Mouse (Mus musculus) common myeloid progenitor, adult 5-6 weeks (primary cell): ENCODE data around the gene Chd2. TPM values are rescaled to one million over a fixed set of nuclear protein-coding genes. Genes with fewer than 3 reads are reported as not detected.
"Not testable (repeated sequence)": the region's sequence is repeated elsewhere in the genome, so short reads cannot be mapped to it uniquely, and the experiment has no call there.

Experiments
- ATAC-seq: replicated peaks from 2 replicates; pipeline ENCODE4 v1.8.0; 2016; ENCODE audit warnings: low read depth, mild to moderate bottlenecking, moderate TSS enrichment, inconsistent platforms; ENCODE audit not compliant: poor library complexity, severe bottlenecking
- total RNA-seq: library from RNA; stranded (forward); fragments of 200-1000, 187-1606 nt; gene quantifications from 2 replicates; pipeline ENCODE4 v1.2.3, GENCODE M21; 2017

Chd2 gene
- total RNA-seq, 1 experiment from 2014 or later: 184 TPM

DNA sequence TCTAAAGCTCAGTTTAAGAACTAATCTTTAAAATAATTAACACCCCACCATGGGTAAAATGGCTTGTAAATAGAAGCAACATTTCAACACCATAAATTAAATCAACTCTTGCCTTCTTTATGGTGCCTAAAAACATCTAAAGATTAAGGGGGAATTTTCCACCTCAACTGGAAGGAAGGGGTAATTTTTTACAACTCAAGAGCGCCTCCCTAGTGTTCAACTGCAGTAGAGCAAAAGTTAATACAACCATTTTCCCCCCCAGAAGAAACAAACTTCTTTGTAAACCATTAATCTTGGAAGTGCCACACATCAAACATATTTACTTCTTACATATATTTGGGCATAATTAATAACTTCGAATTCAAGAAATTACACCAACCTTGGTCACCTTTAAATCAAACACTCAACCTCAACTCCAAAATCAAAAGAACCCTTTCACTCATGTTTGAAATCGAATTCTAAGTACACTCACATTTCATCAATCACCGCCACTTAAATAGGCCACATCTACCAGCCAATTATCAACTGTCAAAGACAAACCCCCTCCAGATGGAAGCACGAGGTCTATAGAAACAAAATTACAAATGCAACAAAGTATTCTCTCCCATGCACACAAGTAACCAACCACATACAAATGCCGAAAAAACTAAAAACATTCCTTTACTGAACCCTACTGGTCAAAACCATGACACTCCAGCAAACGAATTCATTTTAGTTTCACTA, 662 bp upstream of the Chd2 start:
- ATAC-seq: no peak

DNA sequence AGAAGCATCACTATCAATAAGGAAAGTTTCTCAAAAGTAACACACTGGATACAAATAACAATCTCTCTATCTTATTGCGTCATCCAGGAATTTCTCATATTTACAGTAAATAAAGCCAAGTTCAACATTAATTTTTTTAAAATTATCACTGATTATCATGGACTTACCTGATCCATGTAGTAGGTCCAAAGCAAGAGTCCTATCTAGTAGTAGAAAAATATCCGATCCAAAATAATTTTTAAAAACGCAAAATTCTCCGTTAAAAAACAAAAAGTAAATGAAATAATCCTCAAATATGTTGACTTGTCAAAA, 595 bp downstream of the Chd2 start:
- ATAC-seq: no peak

GRCm38 (mm10) chr7:73540202-73541078, 1.2 kb downstream of the Chd2 start:
- ATAC-seq: no peak

DNA sequence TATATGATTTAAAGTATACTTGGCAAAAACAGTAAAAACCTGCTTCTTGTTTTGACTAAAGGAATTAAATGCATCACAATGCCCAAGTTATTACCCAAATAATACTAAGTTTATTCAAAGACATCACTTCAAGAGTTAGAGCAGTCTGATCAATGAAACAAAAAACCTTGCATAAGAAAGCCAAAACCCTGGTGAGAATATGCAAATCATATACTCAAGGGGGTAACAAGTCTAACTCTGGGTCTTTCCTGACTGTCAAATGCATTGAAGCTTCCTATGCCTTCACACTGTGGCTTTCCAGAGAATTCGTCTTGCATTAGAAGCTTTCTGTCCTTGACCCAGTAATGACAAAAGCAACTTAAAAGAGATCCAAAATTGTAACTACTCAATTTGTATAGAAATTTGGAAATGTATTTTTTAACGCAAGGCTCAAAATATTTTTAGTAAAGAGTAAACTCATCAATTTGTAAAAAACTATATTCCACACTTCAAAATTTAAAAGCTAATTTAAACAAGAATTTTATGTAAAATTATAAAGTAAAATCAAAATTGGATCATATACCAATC, 2.4 kb downstream of the Chd2 start:
- ATAC-seq: no peak

DNA sequence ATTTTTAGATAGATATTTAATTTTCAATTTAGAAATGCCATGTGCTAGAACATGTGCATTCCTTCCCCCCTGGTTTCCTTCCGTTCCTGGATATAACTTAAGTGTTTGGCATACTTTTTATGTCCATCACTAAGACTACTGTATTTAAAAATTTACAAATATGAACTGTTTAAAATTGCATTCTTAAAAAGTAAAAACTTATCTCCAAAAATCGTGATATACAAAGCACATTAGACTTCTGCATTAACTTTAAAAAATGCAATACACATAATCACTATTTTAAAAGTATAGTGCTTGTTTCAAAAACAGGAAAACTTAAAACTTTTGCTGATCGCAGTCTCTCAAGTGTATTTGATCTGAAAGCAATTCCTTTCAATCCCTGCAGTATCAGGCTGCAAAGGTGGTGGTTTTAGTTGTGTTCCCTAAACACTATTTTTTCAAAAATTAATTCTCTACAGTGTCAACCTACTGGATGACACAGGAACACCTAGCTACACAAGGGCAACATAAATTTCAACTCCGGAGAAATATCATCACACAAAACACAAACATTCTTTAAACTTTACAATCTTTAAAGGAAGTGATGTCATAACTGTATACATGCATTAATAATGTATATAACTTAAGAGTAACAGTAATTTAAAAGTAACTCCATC, 3.1 kb downstream of the Chd2 start:
- no peak for ATAC-seq

GRCm38 (mm10) chr7:73537634-73538423, 3.8 kb downstream of the Chd2 start:
- ATAC-seq: peak; percentile 89

DNA sequence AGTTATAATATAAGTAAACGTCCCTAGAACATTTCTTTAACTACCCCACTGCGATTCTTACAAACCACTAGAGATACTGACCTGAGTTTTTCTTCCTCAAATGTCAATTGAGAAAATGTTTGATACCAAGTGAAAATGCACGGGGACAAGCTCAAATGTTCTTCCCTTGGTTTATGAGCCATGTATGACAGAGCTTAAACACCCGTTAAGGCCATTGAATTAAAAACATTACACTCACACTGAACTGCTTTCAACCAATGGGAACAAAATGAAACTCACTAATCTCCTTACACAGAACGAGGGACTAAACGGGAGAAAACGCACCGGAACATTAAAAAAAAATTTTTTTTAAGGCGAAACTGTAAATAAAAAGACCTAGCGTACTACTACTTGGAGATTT, 4.4 kb downstream of the Chd2 start:
- peak; percentile 1; the same call in 1 of the 2 replicates for ATAC-seq

DNA sequence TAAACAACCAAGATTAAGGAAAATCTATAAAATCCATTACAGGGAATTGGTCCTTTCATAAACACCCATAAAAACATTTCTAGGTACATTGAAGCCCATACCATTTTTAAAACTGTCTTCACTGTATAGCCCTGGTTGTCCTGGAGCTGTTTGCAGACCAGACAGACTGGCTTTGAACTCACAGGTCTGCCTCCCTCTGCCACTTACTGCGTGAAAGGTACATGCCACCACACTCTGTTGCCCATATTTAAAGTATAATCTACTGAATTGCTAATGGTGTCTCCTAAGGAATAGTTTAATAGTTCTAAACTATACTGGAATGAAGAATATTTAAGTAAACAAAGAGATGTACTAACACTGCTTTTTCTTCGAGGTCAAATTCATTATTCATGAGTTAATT, 5.1 kb downstream of the Chd2 start:
- ATAC-seq: no peak

DNA sequence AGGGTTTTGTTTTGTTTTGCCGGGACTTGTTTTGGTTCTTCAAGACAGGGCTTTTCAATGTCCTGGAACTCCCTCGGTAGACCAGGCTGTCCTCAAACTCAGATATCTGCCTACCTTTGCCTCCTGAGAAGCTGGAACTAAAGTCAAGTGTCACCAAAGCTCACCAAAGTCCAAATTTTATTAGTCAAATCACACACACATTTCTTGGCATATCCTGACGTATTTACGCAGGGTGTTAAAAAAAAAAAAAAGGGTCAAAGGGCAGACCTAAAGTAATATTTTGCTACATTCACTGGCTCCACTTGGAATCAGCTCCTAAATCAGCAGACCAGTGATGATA, 5.8 kb downstream of the Chd2 start:
- ATAC-seq: no peak

- no peak for ATAC-seq
Measured at GRCm38 (mm10) chr7:73534937-73535860, 6.4 kb downstream of the Chd2 start.

DNA sequence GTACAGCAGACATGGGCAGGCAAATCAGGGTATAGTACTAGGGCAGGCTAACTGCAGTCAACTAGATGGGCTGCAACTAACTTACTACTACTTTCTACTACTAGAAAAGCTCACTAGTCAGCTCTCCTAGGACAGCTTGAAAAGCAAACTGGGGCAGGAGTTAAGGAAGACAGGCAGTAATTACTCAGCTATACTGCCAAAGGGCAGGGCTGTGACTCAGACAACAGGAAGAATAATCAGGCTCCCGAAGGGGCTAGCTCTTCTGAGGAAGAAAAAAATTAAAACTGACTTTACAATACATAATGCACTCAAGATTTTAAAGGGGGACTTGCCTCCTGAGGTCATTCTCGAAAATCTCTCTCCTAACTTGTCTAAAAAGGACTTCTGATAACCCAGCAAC, 8.2 kb downstream of the Chd2 start:
- ATAC-seq: no peak

DNA sequence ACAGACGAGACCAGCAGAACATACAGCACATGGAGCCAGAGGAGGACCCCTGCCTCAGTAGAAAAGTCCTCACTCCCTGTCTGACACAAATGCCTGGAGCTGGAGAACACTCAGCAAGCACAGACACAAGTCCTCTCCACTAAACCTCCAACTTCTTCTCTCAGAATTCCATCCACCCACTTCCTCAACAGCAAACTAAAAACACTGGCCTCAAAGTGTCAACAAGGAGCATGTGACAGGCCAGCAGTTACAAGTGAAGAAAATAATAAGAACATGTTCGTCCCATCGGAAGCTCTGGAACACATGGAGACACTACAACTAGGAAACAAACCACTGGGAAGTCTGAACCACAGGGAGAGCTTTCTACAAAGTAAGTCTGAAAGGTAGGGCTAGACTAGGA, 8.7 kb downstream of the Chd2 start:
- ATAC-seq: no peak

- ATAC-seq: no peak
Measured at GRCm38 (mm10) chr7:73532139-73532538, 9.5 kb downstream of the Chd2 start.

DNA sequence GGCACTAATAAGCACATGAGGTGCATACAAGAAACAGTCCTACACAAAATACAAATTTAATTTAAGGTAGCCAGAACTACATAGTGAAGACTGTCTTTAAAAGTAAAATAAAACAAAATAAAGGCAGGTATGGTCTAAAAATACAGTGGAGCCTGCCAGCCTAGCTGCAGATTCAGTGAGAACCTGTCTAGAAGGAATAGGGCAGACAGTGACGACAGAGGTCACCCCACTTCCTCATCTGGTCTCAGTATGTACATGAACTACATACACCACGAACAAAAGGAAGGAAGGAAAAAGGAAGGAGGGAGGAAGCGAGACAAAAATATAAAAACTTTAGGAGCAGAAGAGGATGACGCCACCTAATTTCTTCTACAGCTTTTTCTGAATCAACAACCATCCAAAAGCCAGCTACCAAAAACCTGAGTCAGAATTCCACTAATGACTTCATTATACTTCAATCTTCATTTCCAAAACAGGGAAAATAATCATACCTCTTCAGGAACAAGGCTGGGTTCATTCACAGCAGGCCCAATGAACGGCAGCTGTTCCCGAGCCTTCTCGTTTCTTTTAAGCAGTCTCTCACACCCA, 10.0 kb downstream of the Chd2 start:
- ATAC-seq: peak; percentile 55

DNA sequence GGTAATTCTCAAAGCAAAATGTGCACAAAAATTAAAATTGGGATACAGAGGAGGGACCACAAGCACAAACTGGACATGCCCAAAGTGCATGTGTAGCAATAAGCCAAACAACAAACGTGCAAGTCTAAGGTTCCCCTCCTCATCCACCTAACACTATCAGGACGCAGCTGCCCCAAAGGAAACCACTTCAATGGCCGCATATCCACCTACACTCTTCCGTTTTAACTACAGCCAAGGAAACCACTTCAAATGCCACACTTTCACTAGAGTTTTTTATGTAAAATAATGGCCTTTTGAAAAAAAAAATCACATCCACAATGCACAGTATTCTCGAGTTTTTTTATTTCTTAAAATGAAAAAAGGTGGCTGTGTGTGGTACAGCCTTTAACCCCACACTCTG, 10.8 kb downstream of the Chd2 start:
- peak; percentile 69 for ATAC-seq

DNA sequence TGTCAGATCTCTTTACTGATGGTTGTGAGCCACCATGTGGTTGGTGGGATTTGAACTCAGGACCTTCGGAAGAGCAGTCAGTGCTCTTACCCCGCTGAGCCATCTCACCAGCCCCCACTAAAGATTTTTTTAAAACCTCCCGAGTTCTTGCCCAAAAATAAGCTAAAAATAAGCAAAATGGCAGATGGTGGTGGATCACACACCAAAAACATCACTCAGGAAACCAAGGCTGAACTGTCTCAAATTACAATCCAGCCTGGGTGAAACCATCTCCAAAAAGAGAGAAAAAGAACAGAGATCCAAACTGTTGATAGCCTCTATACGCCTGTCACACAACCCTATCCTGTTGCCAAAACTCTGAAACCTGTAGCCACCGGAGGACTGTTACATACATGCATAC, 11.5 kb downstream of the Chd2 start:
- ATAC-seq: no peak

GRCm38 (mm10) chr7:73529261-73529660, 12.4 kb downstream of the Chd2 start:
- ATAC-seq: no peak

DNA sequence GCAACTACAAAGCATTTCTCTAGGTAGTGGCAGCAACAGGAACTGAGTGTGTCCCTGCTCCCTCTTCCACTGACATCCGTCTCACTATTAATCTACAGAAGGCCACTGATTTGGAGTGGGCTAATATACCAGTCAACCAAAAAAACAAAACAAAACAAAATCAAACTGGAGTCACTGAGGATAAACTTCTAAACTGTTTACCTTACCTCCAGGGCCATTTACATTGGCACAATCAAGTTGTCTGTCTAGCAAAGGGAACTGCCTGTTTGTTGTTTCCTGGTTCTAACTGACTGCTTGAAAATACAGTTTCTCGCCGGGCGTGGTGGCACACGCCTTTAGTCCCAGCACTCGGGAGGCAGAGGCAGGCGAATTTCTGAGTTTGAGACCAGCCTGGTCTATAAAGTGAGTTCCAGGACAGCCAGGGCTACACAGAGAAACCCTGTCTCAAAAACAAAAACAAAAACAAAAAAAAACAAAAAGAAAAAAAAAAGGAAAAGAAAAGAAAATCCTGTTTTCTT, 13.2 kb downstream of the Chd2 start:
- ATAC-seq: not testable (repeated sequence)
